Mouse (Mus musculus) heart, postnatal 25 days (tissue): ENCODE measurements at regions not wholly inside any gene's neighbourhood (a gene's known extent, or its start where the extent isn't known, plus 50 kb on each side); places are given as distances from the start of the nearest gene placed in this dataset.

ENCODE experiments used
- DNase-seq: peaks from one replicate; pipeline ENCODE4 v3.0.0; 2022; ENCODE audit warnings: low spot score
- intact Hi-C: fragments of 180-260 bp; cut with DNase I; formaldehyde crosslinking; loops from one replicate; pipeline ENCODE4 v1.15.1; 2025

GRCm38 (mm10) chr16:78637015-78637414 is 60.5 kb upstream of the D16Ertd472e start:
- no peak for DNase-seq
- intact Hi-C loops, result loop anchor here (5.0 kb wide), 2 partner anchors 40 to 310 kb away; no protein-coding TSS in a partner anchor

- intact Hi-C loops, result loop anchor here (5.0 kb wide), 2 partner anchors 38 to 312 kb away; no protein-coding TSS in a partner anchor
- no peak for DNase-seq
These were observed 59.3 kb upstream of the D16Ertd472e start for GRCm38 (mm10) chr16:78635774-78636173.

DNA sequence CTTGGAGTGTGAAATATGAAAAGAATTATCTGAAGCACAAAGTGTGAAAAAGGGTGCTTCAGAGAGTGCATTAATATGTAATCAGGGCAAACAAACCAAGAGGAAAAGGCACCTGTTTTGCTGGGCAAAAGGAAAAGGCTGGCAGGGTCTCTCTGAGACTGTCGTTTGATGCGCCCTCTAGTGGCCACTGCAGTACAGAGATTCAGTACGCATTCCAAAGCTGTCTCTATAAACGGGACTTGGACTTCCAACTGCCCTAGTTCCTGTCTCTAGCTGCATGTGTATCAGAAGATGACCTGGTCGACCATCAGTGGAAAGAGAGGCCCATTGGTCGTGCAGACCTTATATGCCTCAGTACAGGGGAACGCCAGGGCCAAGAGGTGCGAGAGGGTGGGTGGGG is 58.7 kb upstream of the D16Ertd472e start:
- intact Hi-C loops, result loop anchor here (5.0 kb wide), 2 partner anchors 38 to 312 kb away; no protein-coding TSS in a partner anchor
- DNase-seq, result no peak

DNA sequence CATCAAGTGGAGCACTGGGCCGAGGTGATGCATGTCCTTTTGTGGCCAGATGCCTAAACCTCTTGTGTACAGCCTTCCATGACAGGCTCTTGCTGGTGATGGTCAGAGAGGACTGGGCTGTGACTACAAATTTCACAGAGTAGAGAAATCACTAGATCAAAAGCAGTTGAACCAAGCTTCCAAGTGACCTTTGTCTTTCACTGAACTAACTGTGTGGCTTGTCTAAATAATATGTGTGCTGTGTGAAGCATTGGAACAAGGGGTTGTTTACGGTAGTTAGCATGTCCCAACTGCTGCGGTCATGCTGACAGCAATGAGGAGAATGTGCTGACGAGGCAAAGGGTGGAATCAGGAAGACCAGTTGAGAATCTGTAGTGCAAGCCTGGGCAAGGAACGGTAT is 55.3 kb upstream of the D16Ertd472e start:
- DNase-seq, result no peak
- intact Hi-C loops, result loop anchor here (5.0 kb wide), 1 partner anchor 49 kb away; no protein-coding TSS in a partner anchor

DNA sequence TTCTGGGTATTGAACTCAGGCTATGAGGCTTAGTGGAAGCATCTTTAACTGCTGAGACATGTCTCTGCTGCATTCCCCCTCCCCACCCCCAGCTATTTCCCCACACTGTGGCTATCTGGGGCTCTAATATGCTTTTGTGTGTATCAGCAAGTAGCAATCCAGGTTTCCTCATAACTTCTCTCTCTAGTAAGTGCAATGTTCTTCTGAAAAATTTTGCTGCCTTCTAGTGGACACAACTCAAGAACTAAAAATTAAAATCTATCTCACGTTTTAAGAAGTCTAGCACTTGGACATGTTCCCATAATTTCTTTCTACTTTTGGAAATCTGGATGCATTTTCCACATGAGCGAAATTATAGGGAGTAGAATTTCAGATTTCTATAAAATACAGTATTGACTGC is 50.3 kb upstream of the D16Ertd472e start:
- DNase-seq, result no peak
- intact Hi-C loops, result loop anchor here (2.0 kb wide), 2 partner anchors 174 to 430 kb away; no protein-coding TSS in a partner anchor
